Mouse (Mus musculus) hindbrain, embryonic 13.5 days (tissue): ENCODE data around the gene Stard7. TPM values are rescaled to one million over a fixed set of nuclear protein-coding genes. Genes with fewer than 3 reads are reported as not detected.
"Not testable (repeated sequence)": the region's sequence is repeated elsewhere in the genome, so short reads cannot be mapped to it uniquely, and the experiment has no call there.

ENCODE experiments used
- ATAC-seq: fragments of 200-750 bp; cut with Nextera tagmentation; 2 replicates; pipeline ENCODE4 v1.8.0; 2017; ENCODE audit warnings: moderate TSS enrichment; ENCODE audit not compliant: low FRiP score
- H3K27ac ChIP-seq: fragments of 300-500 bp; sonication (generic); 2 replicates; pipeline ENCODE4 v1.5.1; 2015; ENCODE audit warnings: inconsistent platforms, mild to moderate bottlenecking, moderate library complexity
- H3K27me3 ChIP-seq: fragments of 300-500 bp; sonication (generic); 2 replicates; pipeline ENCODE4 v1.6.1; 2015; ENCODE audit warnings: mild to moderate bottlenecking, inconsistent platforms
- H3K36me3 ChIP-seq: fragments of 300-500 bp; sonication (generic); 2 replicates; pipeline ENCODE4 v1.6.1; 2015; ENCODE audit warnings: mild to moderate bottlenecking, inconsistent platforms
- H3K4me1 ChIP-seq: fragments of 300-500 bp; sonication (generic); replicated peaks from 2 replicates; pipeline ENCODE4 v1.6.1; 2015; ENCODE audit warnings: inconsistent platforms
- H3K4me2 ChIP-seq: fragments of 300-500 bp; sonication (generic); 2 replicates; pipeline ENCODE4 v1.6.1; 2015; ENCODE audit warnings: inconsistent platforms, mild to moderate bottlenecking, moderate library complexity
- H3K4me3 ChIP-seq: fragments of 300-500 bp; sonication (generic); 2 replicates; pipeline ENCODE4 v1.5.1; 2015; ENCODE audit warnings: mild to moderate bottlenecking, inconsistent platforms
- H3K9ac ChIP-seq: fragments of 300-500 bp; sonication (generic); 2 replicates; pipeline ENCODE4 v1.6.1; 2015; ENCODE audit warnings: mild to moderate bottlenecking, inconsistent platforms
- H3K9me3 ChIP-seq: fragments of 300-500 bp; sonication (generic); 2 replicates; pipeline ENCODE4 v1.6.1; 2016; ENCODE audit warnings: inconsistent platforms
- WGBS: fragments of 180-500 bp; shearing (Covaris S2); methylation state at CpG from one replicate; pipeline ENCODE4 v1.1.7; 2015; 5-methylcytosine and 5-hydroxymethylcytosine counted together
- polyA plus RNA-seq: library from polyadenylated mRNA; unstranded; fragments of >200 nt; fragmentation: Nextera tagmentation; extraction: Ambion mirVana; gene quantifications from 2 replicates; pipeline ENCODE4 v1.2.1, GENCODE M21; 2015

Stard7 gene
- polyA plus RNA-seq, 1 experiment from 2014 or later: 74.2 TPM

- Histone ChIP-seq H3K4me1 (peaks cover 20% of the 10 kb centered on the region), H3K9me3 (no peaks in the 10 kb centered on the region), H3K36me3 (peaks cover 57% of the 10 kb centered on the region), H3K4me2 (no peak overlapping the region), H3K27ac (no peak overlapping the region), H3K9ac (no peak overlapping the region), H3K4me3 (no peak overlapping the region), H3K27me3 (no peaks in the 10 kb centered on the region)
- WGBS: 87% methylated on average over 3 of the region's 3 CpGs
- ATAC-seq: no peak
Measured at GRCm38 (mm10) chr2:127254604-127255134, 15.3 kb upstream of the Stard7 start.

DNA sequence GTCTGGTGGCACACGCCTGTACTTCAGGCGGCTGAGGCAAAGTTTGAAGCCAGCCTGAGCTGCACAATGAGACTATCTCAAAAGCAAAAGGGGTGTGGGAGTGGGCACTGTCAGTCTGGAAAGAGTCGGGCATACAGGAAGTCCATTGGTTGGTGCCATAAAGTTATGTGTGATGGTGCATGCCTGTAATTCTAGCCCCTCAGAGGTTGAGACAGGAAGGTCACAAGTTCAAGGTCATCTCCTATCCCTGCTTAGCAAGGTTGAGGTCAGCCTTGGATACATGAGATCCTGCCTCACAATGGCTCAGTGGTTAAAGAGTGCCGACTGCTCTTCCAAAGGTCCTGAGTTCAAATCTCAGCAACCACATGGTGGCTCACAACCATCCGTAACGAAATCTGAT lies 14.7 kb upstream of the Stard7 start:
- 90% methylated on average over 6 of the region's 6 CpGs for WGBS

GRCm38 (mm10) chr2:127259340-127259739 lies 10.7 kb upstream of the Stard7 start:
- Histone ChIP-seq H3K4me2 (no peak overlapping the region), H3K27me3 (no peaks in the 10 kb centered on the region), H3K27ac (no peak overlapping the region), H3K9ac (no peak overlapping the region), H3K36me3 (peaks cover 48% of the 10 kb centered on the region), H3K4me1 (no peaks in the 10 kb centered on the region), H3K4me3 (no peak overlapping the region), H3K9me3 (no peaks in the 10 kb centered on the region)
- ATAC-seq: no peak
- WGBS: 91% methylated on average over 5 of the region's 5 CpGs

More for the DNA sequence above, 14.7 kb upstream of the Stard7 start:
- H3K4me3 ChIP-seq: no peak overlapping the region
- no peak for ATAC-seq
- no peak overlapping the region for H3K27ac ChIP-seq
- H3K9ac ChIP-seq: no peak overlapping the region
- no peaks in the 10 kb centered on the region for H3K27me3 ChIP-seq
- H3K4me1 ChIP-seq: peaks cover 14% of the 10 kb centered on the region
- H3K36me3 ChIP-seq: peaks cover 62% of the 10 kb centered on the region
- no peak overlapping the region for H3K4me2 ChIP-seq
- no peaks in the 10 kb centered on the region for H3K9me3 ChIP-seq

DNA sequence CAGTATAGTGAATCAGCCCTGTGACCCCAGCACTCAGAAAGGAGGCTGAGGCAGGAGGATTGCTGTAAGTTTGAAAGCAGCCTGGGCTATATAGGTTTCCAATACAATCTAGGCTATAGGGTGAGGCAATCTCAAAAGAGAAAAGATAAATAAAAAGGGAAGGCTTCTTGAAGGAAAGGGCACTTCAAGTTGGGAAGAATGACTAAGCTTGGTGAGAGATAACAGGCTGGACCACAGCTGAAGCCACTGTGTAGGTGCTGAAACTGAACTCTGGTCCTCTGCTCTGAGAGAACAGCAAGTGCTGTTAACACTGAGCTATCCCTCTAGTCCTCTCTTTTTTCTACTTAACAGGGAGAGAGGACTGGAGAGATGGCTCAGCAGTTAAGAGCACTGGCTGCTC lies 7.5 kb upstream of the Stard7 start:
- Histone ChIP-seq H3K9me3 (no peaks in the 10 kb centered on the region), H3K4me1 (no peaks in the 10 kb centered on the region), H3K4me3 (no peak overlapping the region), H3K27me3 (no peaks in the 10 kb centered on the region), H3K9ac (no peak overlapping the region), H3K4me2 (no peak overlapping the region), H3K27ac (no peak overlapping the region), H3K36me3 (peaks cover 30% of the 10 kb centered on the region)
- ATAC-seq: no peak

DNA sequence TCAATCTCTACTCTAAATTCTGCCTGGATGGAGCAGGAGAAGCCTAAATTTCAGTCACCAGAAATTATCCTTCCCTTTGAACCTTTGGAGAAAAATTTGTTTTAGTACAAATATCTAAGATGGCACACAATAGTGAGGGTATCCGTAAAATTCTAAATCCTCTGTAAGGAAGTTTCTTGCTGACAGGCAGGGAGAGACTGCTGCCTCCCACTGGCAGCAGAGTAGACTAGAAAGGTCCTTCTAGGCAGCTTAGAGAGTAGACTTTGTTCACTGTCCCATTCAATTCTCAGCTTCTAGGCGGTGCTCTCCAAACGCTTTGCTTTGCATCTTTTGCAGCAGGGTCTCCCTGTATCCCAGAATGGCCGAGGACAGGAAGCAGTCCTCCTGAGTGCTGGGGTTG lies 2.2 kb upstream of the Stard7 start:
- Histone ChIP-seq H3K4me3 (no peak overlapping the region), H3K27me3 (no peaks in the 10 kb centered on the region), H3K9ac (no peak overlapping the region), H3K4me2 (no peak overlapping the region), H3K36me3 (no peaks in the 10 kb centered on the region), H3K4me1 (peaks cover 16% of the 10 kb centered on the region), H3K27ac (no peak overlapping the region), H3K9me3 (no peaks in the 10 kb centered on the region)
- WGBS: 41% methylated on average over 4 of the region's 4 CpGs
- ATAC-seq: no peak

DNA sequence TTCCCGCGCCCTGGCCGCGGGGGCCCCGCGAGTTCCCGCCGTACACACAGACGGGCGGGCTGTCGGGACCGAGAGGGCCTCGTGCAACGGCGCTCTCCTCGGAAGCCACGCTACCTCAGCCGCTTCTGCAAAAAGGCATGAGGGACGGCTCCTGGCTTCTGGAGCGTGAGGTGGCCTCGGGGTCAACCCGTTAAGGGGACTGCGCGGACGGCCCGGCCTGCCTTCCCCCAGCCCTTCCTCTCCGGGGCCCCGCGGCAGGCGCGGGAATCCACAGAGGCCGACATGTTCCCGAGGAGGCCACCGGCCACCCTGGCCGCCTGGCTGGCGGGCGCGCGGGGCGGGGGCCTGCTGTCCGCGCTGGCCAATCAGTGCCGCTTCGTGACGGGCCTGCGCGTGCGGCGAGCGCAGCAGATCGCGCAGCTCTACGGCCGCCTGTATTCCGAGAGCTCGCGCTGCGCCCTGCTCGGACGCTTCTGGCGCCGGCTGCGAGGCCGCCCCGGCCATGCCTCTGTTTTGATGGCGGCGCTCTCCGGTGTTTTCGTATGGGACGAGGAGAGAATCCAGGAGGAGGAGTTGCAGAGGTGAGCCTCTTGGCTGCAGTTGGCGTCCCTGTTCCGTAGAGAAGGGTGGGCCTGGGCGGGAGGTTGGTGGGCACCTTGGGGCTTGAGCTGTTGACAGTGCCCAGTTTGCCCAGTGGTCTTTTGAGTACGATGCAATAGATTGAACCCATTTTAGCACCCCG lies 453 bp downstream of the Stard7 start:
- WGBS: under 1% methylated on average over 69 of the region's 75 CpGs
- peak overlapping the region; percentile 80 for H3K4me2 ChIP-seq

GRCm38 (mm10) chr2:127271042-127271515 lies 1.1 kb downstream of the Stard7 start:
- Histone ChIP-seq H3K9me3 (no peaks in the 10 kb centered on the region), H3K9ac (peak overlapping the region; percentile 92), H3K4me2 (peak overlapping the region; percentile 80), H3K4me1 (peaks cover 34% of the 10 kb centered on the region), H3K4me3 (peak overlapping the region; percentile 92), H3K36me3 (no peaks in the 10 kb centered on the region), H3K27ac (peak overlapping the region; percentile 96), H3K27me3 (no peaks in the 10 kb centered on the region)
- WGBS: 12% methylated on average over 8 of the region's 8 CpGs
- no peak for ATAC-seq

More for the DNA sequence above, 453 bp downstream of the Stard7 start:
- Histone ChIP-seq H3K27me3 (no peaks in the 10 kb centered on the region), H3K27ac (peak overlapping the region; percentile 96), H3K9me3 (no peaks in the 10 kb centered on the region), H3K4me1 (peaks cover 31% of the 10 kb centered on the region), H3K9ac (peak overlapping the region; percentile 92), H3K4me3 (peak overlapping the region; percentile 92), H3K36me3 (no peaks in the 10 kb centered on the region)
- peak; percentile 97 for ATAC-seq

DNA sequence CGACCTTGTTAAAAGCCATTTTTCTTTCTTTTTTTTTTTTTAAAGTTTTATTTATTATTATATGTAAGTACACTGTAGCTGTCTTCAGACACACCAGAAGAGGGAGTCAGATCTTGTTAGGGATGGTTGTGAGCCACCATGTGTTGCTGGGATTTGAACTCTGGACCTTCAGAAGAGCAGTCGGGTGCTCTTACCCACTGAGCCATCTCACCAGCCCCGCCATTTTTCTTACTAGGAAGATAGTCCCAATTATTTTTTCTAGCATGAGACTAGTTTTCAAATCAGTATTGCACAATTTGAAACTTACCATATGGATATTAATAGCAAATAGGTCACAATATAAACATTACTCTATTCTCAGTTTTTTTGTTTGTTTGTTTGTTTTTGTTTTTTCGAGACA lies 2.0 kb downstream of the Stard7 start:
- not testable (repeated sequence) for H3K27ac ChIP-seq, H3K27me3 ChIP-seq, ATAC-seq, H3K36me3 ChIP-seq, H3K9me3 ChIP-seq, H3K9ac ChIP-seq
- Histone ChIP-seq H3K4me3 (peak overlapping the region; percentile 92; the same call in 1 of the 2 replicates), H3K4me1 (peaks cover 35% of the 10 kb centered on the region), H3K4me2 (peak overlapping the region; percentile 80)
- WGBS: 90% methylated on average over 4 of the region's 4 CpGs

- Histone ChIP-seq H3K36me3 (no peaks in the 10 kb centered on the region), H3K9ac (no peak overlapping the region), H3K4me3 (no peak overlapping the region), H3K27me3 (no peaks in the 10 kb centered on the region), H3K4me1 (peaks cover 35% of the 10 kb centered on the region), H3K4me2 (no peak overlapping the region), H3K27ac (no peak overlapping the region), H3K9me3 (no peaks in the 10 kb centered on the region)
- WGBS: 99% methylated on average over 3 of the region's 3 CpGs
- ATAC-seq: no peak
Measured at GRCm38 (mm10) chr2:127272806-127273205, 2.8 kb downstream of the Stard7 start.

GRCm38 (mm10) chr2:127274590-127274989 lies 4.6 kb downstream of the Stard7 start:
- no peak overlapping the region for H3K4me3 ChIP-seq
- no peak overlapping the region for H3K4me2 ChIP-seq
- H3K27ac ChIP-seq: no peak overlapping the region
- no peaks in the 10 kb centered on the region for H3K9me3 ChIP-seq
- no peaks in the 10 kb centered on the region for H3K27me3 ChIP-seq
- no peaks in the 10 kb centered on the region for H3K36me3 ChIP-seq
- 92% methylated on average over 2 of the region's 2 CpGs for WGBS
- H3K9ac ChIP-seq: no peak overlapping the region; the same call in 1 of the 2 replicates
- no peak for ATAC-seq
- H3K4me1 ChIP-seq: peaks cover 35% of the 10 kb centered on the region

DNA sequence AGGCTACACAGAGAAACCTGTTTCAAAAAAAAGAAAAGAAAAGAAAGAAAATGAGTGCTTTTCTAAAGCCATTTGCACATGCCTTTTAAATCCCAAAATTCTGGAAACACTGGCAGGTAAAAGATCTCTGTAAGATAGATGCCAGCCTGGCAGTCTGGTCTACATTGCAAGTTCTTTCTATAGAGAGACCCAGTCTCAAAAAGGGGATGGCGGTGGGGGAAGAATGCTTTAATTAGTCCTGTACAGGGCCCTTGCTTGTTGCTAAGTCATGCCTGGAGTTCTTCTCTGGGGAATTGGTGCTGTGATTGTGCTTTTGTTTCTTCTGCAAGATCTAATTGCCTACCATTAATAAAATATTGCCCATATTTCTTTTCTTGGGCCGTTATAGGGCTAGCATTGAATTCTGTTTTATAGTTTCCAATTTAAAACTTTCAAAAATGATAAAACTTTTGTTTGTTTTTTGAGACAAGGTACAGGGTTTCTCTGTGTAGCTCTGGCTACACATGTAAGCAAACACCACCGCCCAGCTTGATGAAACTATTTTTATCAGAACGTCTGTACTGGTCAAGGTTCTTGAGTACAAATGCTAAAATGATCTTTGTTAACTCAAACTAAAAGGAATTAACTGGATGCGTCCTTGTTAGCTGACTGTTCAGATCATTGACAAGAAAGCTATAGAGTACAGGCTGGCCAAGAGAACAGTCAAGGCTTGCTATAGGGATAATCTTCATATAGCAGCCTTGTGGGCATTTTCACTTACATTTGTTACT lies 5.7 kb downstream of the Stard7 start:
- ATAC-seq: no peak
- WGBS: 80% methylated on average over 5 of the region's 5 CpGs
- H3K4me3 ChIP-seq: no peak overlapping the region
- peaks cover 35% of the 10 kb centered on the region for H3K4me1 ChIP-seq
- H3K4me2 ChIP-seq: no peak overlapping the region
- no peak overlapping the region for H3K9ac ChIP-seq
- H3K27me3 ChIP-seq: no peaks in the 10 kb centered on the region
- H3K9me3 ChIP-seq: no peaks in the 10 kb centered on the region
- H3K36me3 ChIP-seq: no peaks in the 10 kb centered on the region
- no peak overlapping the region; the same call in 1 of the 2 replicates for H3K27ac ChIP-seq

DNA sequence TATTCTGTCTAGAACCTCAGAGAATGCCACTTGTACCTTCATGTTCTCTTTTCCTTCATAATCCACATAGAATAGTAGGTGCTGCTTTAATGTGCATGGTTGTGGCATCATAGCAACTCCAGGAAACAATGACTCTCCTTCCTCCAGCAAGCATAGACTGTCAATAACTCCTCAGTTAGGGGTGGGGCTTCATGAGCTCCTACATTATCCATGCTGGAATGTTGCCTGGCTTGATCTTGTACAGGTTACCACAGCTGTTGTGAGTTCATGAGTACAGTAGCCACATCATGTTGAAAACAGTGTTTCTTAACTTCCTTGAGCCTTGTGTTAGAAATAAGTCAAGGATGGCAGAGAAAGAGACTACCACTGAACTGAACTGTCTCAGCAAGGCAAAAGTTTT lies 8.1 kb downstream of the Stard7 start:
- H3K27ac ChIP-seq: no peak overlapping the region
- peaks cover 16% of the 10 kb centered on the region for H3K4me1 ChIP-seq
- H3K4me2 ChIP-seq: no peak overlapping the region
- no peak overlapping the region for H3K4me3 ChIP-seq
- no peak overlapping the region for H3K9ac ChIP-seq
- no peaks in the 10 kb centered on the region for H3K27me3 ChIP-seq
- no peaks in the 10 kb centered on the region for H3K9me3 ChIP-seq
- no peak for ATAC-seq
- H3K36me3 ChIP-seq: no peaks in the 10 kb centered on the region
